Mouse (Mus musculus): Measurements from ENCODE around the gene Sobp. TPM values are rescaled to one million over a fixed set of nuclear protein-coding genes. Genes with fewer than 3 reads are reported as not detected.

Sobp gene
- polyA plus RNA-seq, 1 experiment from 2014 or later = 2.4 TPM

GRCm38 (mm10) chr10:42976577-42976976, 197.8 kb downstream of the Sobp start:
- Histone ChIP-seq H3K9me3 (ENCODE audit: control insufficient read depth, low read length) (no peaks in the 10 kb centered on the region), H3K4me1 (ENCODE audit: control insufficient read depth in 2 of 2, insufficient read depth in 2 of 2, low read length in 2 of 2) (peaks cover 0 to 2% of the 10 kb centered on the region in 2 experiments; a peak in 1 of 4 replicates), H3K36me3 (ENCODE audit: control insufficient read depth, insufficient read depth, low read length) (no peaks in the 10 kb centered on the region), H3K4me3 (ENCODE audit: control insufficient read depth in 1 of 2, insufficient read depth in 1 of 2, low read depth in 1 of 2, low read length in 2 of 2) (no peak overlapping the region), H3K27ac (replicated peaks in 1 of 2; ENCODE audit: control insufficient read depth in 1 of 2, insufficient read depth in 1 of 2, low read depth in 2 of 2, low read length in 2 of 2) (no peak overlapping the region), H3K27me3 (ENCODE audit: control insufficient read depth, insufficient read depth, low read length) (no peaks in the 10 kb centered on the region; the same call in 1 of the 2 replicates), H3K9ac (ENCODE audit: low read length) (no peak overlapping the region), H3K4me2 (ENCODE audit: low read length) (no peak overlapping the region)
- no peak for ATAC-seq (ENCODE audit: insufficient number of reproducible peaks, insufficient read depth, low FRiP score, low read depth)
- 80% methylated on average over 6 of the region's 6 CpGs for WGBS

GRCm38 (mm10) chr10:42973537-42973936, 200.8 kb downstream of the Sobp start:
- Histone ChIP-seq H3K4me2 (ENCODE audit: low read length) (no peak overlapping the region), H3K27ac (replicated peaks in 1 of 2; ENCODE audit: control insufficient read depth in 1 of 2, insufficient read depth in 1 of 2, low read depth in 2 of 2, low read length in 2 of 2) (no peak overlapping the region), H3K9ac (ENCODE audit: low read length) (no peak overlapping the region), H3K27me3 (ENCODE audit: control insufficient read depth, insufficient read depth, low read length) (no peaks in the 10 kb centered on the region; the same call in 1 of the 2 replicates), H3K36me3 (ENCODE audit: control insufficient read depth, insufficient read depth, low read length) (no peaks in the 10 kb centered on the region), H3K4me3 (ENCODE audit: control insufficient read depth in 1 of 2, insufficient read depth in 1 of 2, low read depth in 1 of 2, low read length in 2 of 2) (no peak overlapping the region), H3K4me1 (ENCODE audit: control insufficient read depth in 2 of 2, insufficient read depth in 2 of 2, low read length in 2 of 2) (peaks cover 0 to 2% of the 10 kb centered on the region in 2 experiments; a peak in 1 of 4 replicates), H3K9me3 (ENCODE audit: control insufficient read depth, low read length) (no peaks in the 10 kb centered on the region)
- 64% methylated on average over 4 of the region's 4 CpGs for WGBS
- no peak for ATAC-seq (ENCODE audit: insufficient number of reproducible peaks, insufficient read depth, low FRiP score, low read depth)

- no peak overlapping the region; a peak in 1 of 4 replicates for H3K4me3 ChIP-seq (ENCODE audit: control insufficient read depth in 1 of 2, insufficient read depth in 1 of 2, low read depth in 1 of 2, low read length in 2 of 2)
- 18% methylated on average over 18 of the region's 18 CpGs for WGBS
- H3K27me3 ChIP-seq (ENCODE audit: control insufficient read depth, insufficient read depth, low read length) = no peaks in the 10 kb centered on the region; the same call in 1 of the 2 replicates
- peak; percentile 47; the same call in 1 of the 2 replicates for ATAC-seq (ENCODE audit: insufficient number of reproducible peaks, insufficient read depth, low FRiP score, low read depth)
- H3K36me3 ChIP-seq (ENCODE audit: control insufficient read depth, insufficient read depth, low read length) = no peaks in the 10 kb centered on the region
- H3K4me1 ChIP-seq (ENCODE audit: control insufficient read depth in 2 of 2, insufficient read depth in 2 of 2, low read length in 2 of 2) = peaks cover 0 to 2% of the 10 kb centered on the region in 2 experiments; a peak in 1 of 4 replicates
- H3K27ac ChIP-seq (replicated peaks in 1 of 2; ENCODE audit: control insufficient read depth in 1 of 2, insufficient read depth in 1 of 2, low read depth in 2 of 2, low read length in 2 of 2) = no peak overlapping the region
- peak overlapping the region; percentile 48 for H3K4me2 ChIP-seq (ENCODE audit: low read length)
- no peaks in the 10 kb centered on the region for H3K9me3 ChIP-seq (ENCODE audit: control insufficient read depth, low read length)
- no peak overlapping the region for H3K9ac ChIP-seq (ENCODE audit: low read length)
Observed at GRCm38 (mm10) chr10:42972504-42973172, 201.7 kb downstream of the Sobp start.

GRCm38 (mm10) chr10:42968332-42968731, 206.0 kb downstream of the Sobp start:
- Histone ChIP-seq H3K36me3 (ENCODE audit: control insufficient read depth, insufficient read depth, low read length) (no peaks in the 10 kb centered on the region), H3K9ac (ENCODE audit: low read length) (no peak overlapping the region), H3K4me2 (ENCODE audit: low read length) (no peak overlapping the region), H3K4me1 (ENCODE audit: control insufficient read depth in 2 of 2, insufficient read depth in 2 of 2, low read length in 2 of 2) (peaks cover 0 to 2% of the 10 kb centered on the region in 2 experiments; a peak in 1 of 4 replicates), H3K27ac (replicated peaks in 1 of 2; ENCODE audit: control insufficient read depth in 1 of 2, insufficient read depth in 1 of 2, low read depth in 2 of 2, low read length in 2 of 2) (no peak overlapping the region), H3K4me3 (ENCODE audit: control insufficient read depth in 1 of 2, insufficient read depth in 1 of 2, low read depth in 1 of 2, low read length in 2 of 2) (no peak overlapping the region), H3K9me3 (ENCODE audit: control insufficient read depth, low read length) (no peaks in the 10 kb centered on the region), H3K27me3 (ENCODE audit: control insufficient read depth, insufficient read depth, low read length) (no peaks in the 10 kb centered on the region; the same call in 1 of the 2 replicates)
- ATAC-seq (ENCODE audit: insufficient number of reproducible peaks, insufficient read depth, low FRiP score, low read depth) = no peak
- 27% methylated on average over 2 of the region's 2 CpGs for WGBS

- Histone ChIP-seq H3K27ac (replicated peaks in 1 of 2; ENCODE audit: control insufficient read depth in 1 of 2, insufficient read depth in 1 of 2, low read depth in 2 of 2, low read length in 2 of 2) (no peak overlapping the region), H3K4me3 (ENCODE audit: control insufficient read depth in 1 of 2, insufficient read depth in 1 of 2, low read depth in 1 of 2, low read length in 2 of 2) (no peak overlapping the region), H3K9me3 (ENCODE audit: control insufficient read depth, low read length) (no peaks in the 10 kb centered on the region), H3K4me2 (ENCODE audit: low read length) (no peak overlapping the region), H3K4me1 (ENCODE audit: control insufficient read depth in 2 of 2, insufficient read depth in 2 of 2, low read length in 2 of 2) (no peaks in the 10 kb centered on the region; a peak in 2 of 4 replicates), H3K27me3 (ENCODE audit: control insufficient read depth, insufficient read depth, low read length) (peaks cover 4% of the 10 kb centered on the region; the same call in 1 of the 2 replicates), H3K9ac (ENCODE audit: low read length) (no peak overlapping the region), H3K36me3 (ENCODE audit: control insufficient read depth, insufficient read depth, low read length) (no peaks in the 10 kb centered on the region)
- ATAC-seq (ENCODE audit: insufficient number of reproducible peaks, insufficient read depth, low FRiP score, low read depth) = no peak
- WGBS = 92% methylated on average over 2 of the region's 2 CpGs
Observed at GRCm38 (mm10) chr10:42963061-42963460, 211.3 kb downstream of the Sobp start.

GRCm38 (mm10) chr10:42962655-42963054, 211.7 kb downstream of the Sobp start:
- no peak overlapping the region for H3K4me2 ChIP-seq (ENCODE audit: low read length)
- WGBS = 84% methylated on average over 13 of the region's 13 CpGs
- ATAC-seq (ENCODE audit: insufficient number of reproducible peaks, insufficient read depth, low FRiP score, low read depth) = no peak

GRCm38 (mm10) chr10:42962181-42962601, 212.1 kb downstream of the Sobp start:
- ATAC-seq (ENCODE audit: insufficient number of reproducible peaks, insufficient read depth, low FRiP score, low read depth) = no peak
- Histone ChIP-seq H3K9me3 (ENCODE audit: control insufficient read depth, low read length) (no peaks in the 10 kb centered on the region), H3K4me2 (ENCODE audit: low read length) (no peak overlapping the region), H3K4me3 (ENCODE audit: control insufficient read depth in 1 of 2, insufficient read depth in 1 of 2, low read depth in 1 of 2, low read length in 2 of 2) (no peak overlapping the region), H3K27me3 (ENCODE audit: control insufficient read depth, insufficient read depth, low read length) (peaks cover 4% of the 10 kb centered on the region; the same call in 1 of the 2 replicates), H3K9ac (ENCODE audit: low read length) (no peak overlapping the region), H3K4me1 (ENCODE audit: control insufficient read depth in 2 of 2, insufficient read depth in 2 of 2, low read length in 2 of 2) (no peaks in the 10 kb centered on the region; a peak in 2 of 4 replicates), H3K27ac (replicated peaks in 1 of 2; ENCODE audit: control insufficient read depth in 1 of 2, insufficient read depth in 1 of 2, low read depth in 2 of 2, low read length in 2 of 2) (no peak overlapping the region), H3K36me3 (ENCODE audit: control insufficient read depth, insufficient read depth, low read length) (no peaks in the 10 kb centered on the region)
- 79% methylated on average over 6 of the region's 6 CpGs for WGBS

More at GRCm38 (mm10) chr10:42962655-42963054, 211.7 kb downstream of the Sobp start:
- Histone ChIP-seq H3K4me1 (ENCODE audit: control insufficient read depth in 2 of 2, insufficient read depth in 2 of 2, low read length in 2 of 2) (no peaks in the 10 kb centered on the region; a peak in 2 of 4 replicates), H3K9me3 (ENCODE audit: control insufficient read depth, low read length) (no peaks in the 10 kb centered on the region), H3K27me3 (ENCODE audit: control insufficient read depth, insufficient read depth, low read length) (peaks cover 4% of the 10 kb centered on the region; the same call in 1 of the 2 replicates), H3K27ac (replicated peaks in 1 of 2; ENCODE audit: control insufficient read depth in 1 of 2, insufficient read depth in 1 of 2, low read depth in 2 of 2, low read length in 2 of 2) (no peak overlapping the region), H3K9ac (ENCODE audit: low read length) (no peak overlapping the region), H3K4me3 (ENCODE audit: control insufficient read depth in 1 of 2, insufficient read depth in 1 of 2, low read depth in 1 of 2, low read length in 2 of 2) (no peak overlapping the region), H3K36me3 (ENCODE audit: control insufficient read depth, insufficient read depth, low read length) (no peaks in the 10 kb centered on the region)
